Mouse (Mus musculus) lung, adult 2 months (tissue): ENCODE results near the gene Hist1h2ad. TPM values are rescaled to one million over a fixed set of nuclear protein-coding genes. Genes with fewer than 3 reads are reported as not detected.
"Not testable (repeated sequence)": the region's sequence is repeated elsewhere in the genome, so short reads cannot be mapped to it uniquely, and the experiment has no call there.

ENCODE experiments used
- DNase-seq: peaks from one replicate; pipeline ENCODE4 v3.0.0; 2022
- H3K4me1 ChIP-seq: fragments of 200-500 bp; 2 replicates; pipeline ENCODE4 v1.6.1; 2011; ENCODE audit warnings: low read length; ENCODE audit not compliant: control insufficient read depth, insufficient read depth
- H3K4me3 ChIP-seq: fragments of 200-500 bp; replicated peaks from 2 replicates; pipeline ENCODE3; 2011; ENCODE audit warnings: low read depth, mild to moderate bottlenecking, control low read depth, low read length; ENCODE audit errors: extremely low read depth
- CTCF ChIP-seq: fragments of 200-500 bp; IDR thresholded peaks from 2 replicates; pipeline ENCODE4 v1.5.1; 2011; ENCODE audit warnings: mild to moderate bottlenecking, low read length, control low read depth; ENCODE audit not compliant: insufficient read depth
- POLR2A ChIP-seq: fragments of 200-500 bp; IDR thresholded peaks from 2 replicates; pipeline ENCODE4 v1.6.1; 2011; ENCODE audit warnings: low read depth, mild to moderate bottlenecking, control low read depth, low read length, borderline replicate concordance; ENCODE audit errors: extremely low read depth
- WGBS: fragments of 180-500 bp; shearing (Covaris S2); methylation state at CpG from one replicate; pipeline ENCODE4 v1.1.7; 2018; 5-methylcytosine and 5-hydroxymethylcytosine counted together
- polyA plus RNA-seq: library from polyadenylated mRNA; depleted of rRNA; stranded (reverse); fragments of >200 nt; gene quantifications from 2 replicates; pipeline ENCODE4 v1.2.3, GENCODE M21; 2012

Gene Hist1h2ad
- polyA plus RNA-seq, 1 experiment, result 1.2 TPM

- WGBS, result 2% methylated on average over 18 of the region's 18 CpGs
- TF ChIP-seq POLR2A, result 0 out of 2 replicates have a peak, but pooled peaks have one; percentile 17
- TF ChIP-seq CTCF, result no peak
- peak; percentile 36 for DNase-seq
- no peaks in the 10 kb centered on the region for H3K4me1 ChIP-seq
- H3K4me3 ChIP-seq, result peak within 1 kb of the TSS; percentile 54
Measured at GRCm38 (mm10) chr13:23575271-23575851, 1.2 kb downstream of the Hist1h2ad start, which contains the start of gene Hist1h3d. TSS of gene Hist1h3d (plus strand) at chr13:23575763.

GRCm38 (mm10) chr13:23575864-23576313 is 1.7 kb downstream of the Hist1h2ad start:
- H3K4me1 ChIP-seq, result not testable (repeated sequence)
- WGBS, result 2% methylated on average over 17 of the region's 40 CpGs
- H3K4me3 ChIP-seq, result peak overlapping the region; percentile 54
- DNase-seq, result peak; percentile 32

- WGBS, result 43% methylated on average over 7 of the region's 7 CpGs
- no peaks in the 10 kb centered on the region for H3K4me1 ChIP-seq
- H3K4me3 ChIP-seq, result no peak overlapping the region
- no peak for TF ChIP-seq CTCF
- no peak for DNase-seq
Measured at GRCm38 (mm10) chr13:23576351-23576881, 2.2 kb downstream of the Hist1h2ad start.

GRCm38 (mm10) chr13:23576906-23577639 is 2.9 kb downstream of the Hist1h2ad start:
- H3K4me1 ChIP-seq, result no peaks in the 10 kb centered on the region
- no peak for DNase-seq
- whole genome bisulfite sequencing, result 52% methylated on average over 6 of the region's 6 CpGs
- no peak for TF ChIP-seq POLR2A
- no peak overlapping the region for H3K4me3 ChIP-seq

- TF ChIP-seq CTCF (no peak), POLR2A (no peak)
- H3K4me3 ChIP-seq, result no peak overlapping the region
- WGBS, result 89% methylated on average over 1 of the region's 1 CpGs
- no peaks in the 10 kb centered on the region for H3K4me1 ChIP-seq
- DNase-seq, result no peak
Measured at GRCm38 (mm10) chr13:23577835-23578234, 3.7 kb downstream of the Hist1h2ad start.

- TF ChIP-seq CTCF (no peak), POLR2A (peak; percentile 100)
- Histone ChIP-seq H3K4me3 (peak within 1 kb of the TSS; percentile 73), H3K4me1 (peaks cover 2% of the 10 kb centered on the region; the same call in 1 of the 2 replicates)
- peak; percentile 96 for DNase-seq
- under 1% methylated on average over 43 of the region's 43 CpGs for WGBS
Measured at GRCm38 (mm10) chr13:23581408-23582218, 7.4 kb downstream of the Hist1h2ad start, which contains the start of gene Hist1h4d. TSS of gene Hist1h4d (plus strand) at chr13:23581598.

- WGBS, result 21% methylated on average over 6 of the region's 6 CpGs
- H3K4me1 ChIP-seq, result peaks cover 2% of the 10 kb centered on the region; the same call in 1 of the 2 replicates
- no peak for DNase-seq
- no peak for TF ChIP-seq POLR2A
- TF ChIP-seq CTCF, result no peak
- H3K4me3 ChIP-seq, result peak overlapping the region; percentile 73
Measured at GRCm38 (mm10) chr13:23582219-23583056, 8.3 kb downstream of the Hist1h2ad start.

GRCm38 (mm10) chr13:23583387-23584068 is 9.3 kb downstream of the Hist1h2ad start:
- DNase-seq, result no peak
- H3K4me3 ChIP-seq, result no peak overlapping the region
- H3K4me1 ChIP-seq, result peaks cover 2% of the 10 kb centered on the region; the same call in 1 of the 2 replicates
- no peak for TF ChIP-seq POLR2A
- no peak for TF ChIP-seq CTCF

- peak; percentile 15 for DNase-seq
- peak overlapping the region; percentile 11 for H3K4me3 ChIP-seq
Measured at GRCm38 (mm10) chr13:23584331-23584730, 10.2 kb downstream of the Hist1h2ad start.

More at GRCm38 (mm10) chr13:23584331-23584730, 10.2 kb downstream of the Hist1h2ad start:
- TF ChIP-seq POLR2A (no peak), CTCF (no peak)
- peaks cover 2% of the 10 kb centered on the region; the same call in 1 of the 2 replicates for H3K4me1 ChIP-seq
